Mouse (Mus musculus): ENCODE results near the gene Zmym2. TPM values are rescaled to one million over a fixed set of nuclear protein-coding genes. Genes with fewer than 3 reads are reported as not detected.

Zmym2 gene
- total RNA-seq, 2 experiments from 2014 or later = 42.9 to 44.7 TPM

GRCm38 (mm10) chr14:56899656-56900055, 13.2 kb downstream of the Zmym2 start:
- DNase-seq = no peak
- intact Hi-C loops (cut with DNase I) = no loop called here

GRCm38 (mm10) chr14:56903039-56903438, 16.6 kb downstream of the Zmym2 start:
- no peak for DNase-seq
- intact Hi-C loops (cut with DNase I) = no loop called here

GRCm38 (mm10) chr14:56905696-56906095, 19.2 kb downstream of the Zmym2 start:
- DNase-seq = no peak
- intact Hi-C loops (cut with DNase I) = no loop called here

- intact Hi-C loops (cut with DNase I) = no loop called here
- no peak for DNase-seq
These were observed 32.1 kb downstream of the Zmym2 start for GRCm38 (mm10) chr14:56918532-56918931.

- no peak for DNase-seq
- intact Hi-C loops (cut with DNase I) = no loop called here
These were observed 49.0 kb downstream of the Zmym2 start for GRCm38 (mm10) chr14:56935481-56935880.

- intact Hi-C loops (cut with DNase I) = no loop called here
- no peak for DNase-seq
These were observed 53.5 kb downstream of the Zmym2 start for GRCm38 (mm10) chr14:56939903-56940302.

GRCm38 (mm10) chr14:56952928-56953327, 66.5 kb downstream of the Zmym2 start:
- intact Hi-C loops (cut with DNase I) = loop anchor here (10.0 kb wide), 1 partner anchor 148 kb away; no protein-coding TSS in a partner anchor
- no peak for DNase-seq

GRCm38 (mm10) chr14:56954393-56954792, 67.9 kb downstream of the Zmym2 start:
- DNase-seq = no peak
- intact Hi-C loops (cut with DNase I) = loop anchor here (10.0 kb wide), 1 partner anchor 150 kb away; no protein-coding TSS in a partner anchor

GRCm38 (mm10) chr14:56963969-56964734, 77.7 kb downstream of the Zmym2 start:
- intact Hi-C loops (cut with DNase I) = loop anchor here (2.0 to 10.0 kb wide), 2 partner anchors 95 to 401 kb away; partner anchors contain the start of gene Gja3
- DNase-seq = peak in 1 of 2 experiments; percentile 48

- intact Hi-C loops (cut with DNase I) = loop anchor here (10.0 kb wide), 1 partner anchor 395 kb away; no protein-coding TSS in a partner anchor
- DNase-seq = no peak
These were observed 83.2 kb downstream of the Zmym2 start for GRCm38 (mm10) chr14:56969653-56970052.

GRCm38 (mm10) chr14:56970160-56970559, 83.7 kb downstream of the Zmym2 start:
- intact Hi-C loops (cut with DNase I) = no loop called here
- no peak for DNase-seq

- intact Hi-C loops (cut with DNase I) = no loop called here
These were observed 91.7 kb downstream of the Zmym2 start for GRCm38 (mm10) chr14:56978045-56978655.

GRCm38 (mm10) chr14:56988621-56989020, 102.2 kb downstream of the Zmym2 start:
- intact Hi-C loops (cut with DNase I) = no loop called here

More at GRCm38 (mm10) chr14:56978045-56978655, 91.7 kb downstream of the Zmym2 start:
- no peak for DNase-seq

More at GRCm38 (mm10) chr14:56988621-56989020, 102.2 kb downstream of the Zmym2 start:
- no peak for DNase-seq

Other genes with a start within 250 kb of the Zmym2 start
- 10 to 100 TPM; 23.9 to 26.8 TPM for gene Mphosph8, start 218.4 kb upstream of the Zmym2 start, total RNA-seq (2021)
- 10 to 100 TPM; 13.3 to 16.4 TPM for gene Pspc1, start 108.3 kb upstream of the Zmym2 start, total RNA-seq (2021)
- 10 to 100 TPM; 23.9 to 24.7 TPM for gene Zmym5, start 74.9 kb upstream of the Zmym2 start, total RNA-seq (2021)
- 10 to 100 TPM; 19.2 to 21.5 TPM for gene Gja3, start 171.4 kb downstream of the Zmym2 start, total RNA-seq (2021)
- under 1 TPM; 0.10 to 0.14 TPM for gene Gjb2, start 218.0 kb downstream of the Zmym2 start, total RNA-seq (2021)
- not detected for gene Gm4491, start 229.2 kb downstream of the Zmym2 start, total RNA-seq (2021)
- not detected for gene Gjb6, start 247.0 kb downstream of the Zmym2 start, total RNA-seq (2021)